Mouse (Mus musculus) bone marrow macrophage, adult 2 months (primary cell): Measurements from ENCODE around the gene 1110051M20Rik.

Experiments used
- CTCF ChIP-seq: IDR thresholded peaks from 2 replicates; pipeline ENCODE4 v1.5.1; 2012; ENCODE audit warnings: low read depth, mild to moderate bottlenecking, low read length, moderate library complexity
- POLR2A ChIP-seq: IDR thresholded peaks from 2 replicates; pipeline ENCODE4 v1.6.1; 2012; ENCODE audit warnings: mild to moderate bottlenecking, low read depth, low read length, borderline replicate concordance

GRCm38 (mm10) chr2:91269687-91270133 is 174.8 kb downstream of the 1110051M20Rik start:
- no peak for TF ChIP-seq CTCF
- TF ChIP-seq POLR2A: no peak
